Mouse (Mus musculus) testis, adult 2 months (tissue): ENCODE results near the gene Nodal. TPM values are rescaled to one million over a fixed set of nuclear protein-coding genes. Genes with fewer than 3 reads are reported as not detected.

Experiments
- H3K27ac ChIP-seq: fragments of 200-500 bp; 2 replicates; pipeline ENCODE4 v1.5.1; 2012; ENCODE audit warnings: low read depth, low read length; ENCODE audit not compliant: control insufficient read depth, insufficient read depth
- H3K27me3 ChIP-seq: fragments of 200-500 bp; 2 replicates; pipeline ENCODE4 v1.6.1; 2012; ENCODE audit warnings: mild to moderate bottlenecking, low read length, moderate library complexity; ENCODE audit not compliant: control insufficient read depth, insufficient read depth
- H3K36me3 ChIP-seq: fragments of 200-500 bp; 2 replicates; pipeline ENCODE4 v1.6.1; 2012; ENCODE audit warnings: mild to moderate bottlenecking, low read length; ENCODE audit not compliant: control insufficient read depth, insufficient read depth
- H3K4me1 ChIP-seq: fragments of 200-500 bp; 2 replicates; pipeline ENCODE4 v1.6.1; 2012; ENCODE audit warnings: low read length; ENCODE audit not compliant: control insufficient read depth, insufficient read depth
- H3K4me3 ChIP-seq: fragments of 200-500 bp; 2 replicates; pipeline ENCODE4 v1.5.1; 2012; ENCODE audit warnings: low read depth, mild to moderate bottlenecking, low read length, moderate library complexity, mixed read lengths; ENCODE audit not compliant: control insufficient read depth
- CTCF ChIP-seq: fragments of 200-500 bp; IDR thresholded peaks from 2 replicates; pipeline ENCODE4 v1.5.1; 2012; ENCODE audit warnings: low read depth, mild to moderate bottlenecking, inconsistent platforms, low read length, moderate library complexity; ENCODE audit not compliant: control insufficient read depth, insufficient read depth, insufficient replicate concordance
- POLR2A ChIP-seq: fragments of 200-500 bp; IDR thresholded peaks from 2 replicates; pipeline ENCODE4 v1.6.1; 2012; ENCODE audit warnings: low read depth, mild to moderate bottlenecking, inconsistent platforms, low read length, moderate library complexity; ENCODE audit not compliant: control insufficient read depth
- polyA plus RNA-seq: library from polyadenylated mRNA; depleted of rRNA; stranded (reverse); fragments of >200 nt; gene quantifications from 2 replicates; pipeline ENCODE4 v1.2.3, GENCODE M21; 2012

Gene Nodal
- polyA plus RNA-seq, 1 experiment: 0.06 TPM

- TF ChIP-seq CTCF (no peak), POLR2A (no peak)
- H3K27me3 ChIP-seq: no peaks in the 10 kb centered on the region
- no peak overlapping the region for H3K4me3 ChIP-seq
- peaks cover 6% of the 10 kb centered on the region for H3K4me1 ChIP-seq
- H3K36me3 ChIP-seq: no peaks in the 10 kb centered on the region; the same call in 1 of the 2 replicates
- H3K27ac ChIP-seq: no peak overlapping the region
These were observed 11.3 kb downstream of the Nodal start for GRCm38 (mm10) chr10:61429043-61429442.

DNA sequence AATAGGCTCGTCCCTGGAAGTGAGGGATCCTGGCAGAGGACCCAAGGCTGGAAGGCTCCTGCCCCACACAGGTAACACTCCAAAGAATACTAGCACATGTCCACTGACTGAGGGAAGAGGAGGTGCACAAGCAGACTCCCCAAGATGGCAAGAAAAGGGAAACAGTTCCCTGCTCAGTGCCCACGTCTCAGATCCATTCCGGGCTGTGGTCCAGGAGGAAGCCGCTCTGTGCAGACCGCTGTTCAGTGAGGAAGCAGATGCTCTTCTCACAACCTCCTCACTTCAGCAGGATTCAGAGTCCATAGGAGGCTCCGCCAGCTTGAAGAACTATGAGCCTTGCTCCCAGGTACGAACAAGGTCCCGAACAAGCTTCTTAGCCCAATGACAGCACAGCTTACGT is 13.6 kb downstream of the Nodal start:
- no peaks in the 10 kb centered on the region for H3K27me3 ChIP-seq
- no peak overlapping the region for H3K27ac ChIP-seq
- no peaks in the 10 kb centered on the region for H3K4me1 ChIP-seq
- no peak overlapping the region for H3K4me3 ChIP-seq
- no peaks in the 10 kb centered on the region; the same call in 1 of the 2 replicates for H3K36me3 ChIP-seq
- TF ChIP-seq POLR2A: no peak
- TF ChIP-seq CTCF: no peak

- TF ChIP-seq POLR2A (no peak), CTCF (no peak)
- no peaks in the 10 kb centered on the region for H3K4me1 ChIP-seq
- no peaks in the 10 kb centered on the region for H3K36me3 ChIP-seq
- H3K4me3 ChIP-seq: no peak overlapping the region
- no peak overlapping the region for H3K27ac ChIP-seq
- H3K27me3 ChIP-seq: no peaks in the 10 kb centered on the region
These were observed 22.5 kb downstream of the Nodal start for GRCm38 (mm10) chr10:61440202-61440800.

GRCm38 (mm10) chr10:61443456-61443855 is 25.7 kb downstream of the Nodal start:
- Histone ChIP-seq H3K36me3 (no peaks in the 10 kb centered on the region), H3K4me1 (no peaks in the 10 kb centered on the region), H3K27ac (no peak overlapping the region), H3K27me3 (no peaks in the 10 kb centered on the region), H3K4me3 (no peak overlapping the region)
- TF ChIP-seq POLR2A (no peak), CTCF (no peak)

DNA sequence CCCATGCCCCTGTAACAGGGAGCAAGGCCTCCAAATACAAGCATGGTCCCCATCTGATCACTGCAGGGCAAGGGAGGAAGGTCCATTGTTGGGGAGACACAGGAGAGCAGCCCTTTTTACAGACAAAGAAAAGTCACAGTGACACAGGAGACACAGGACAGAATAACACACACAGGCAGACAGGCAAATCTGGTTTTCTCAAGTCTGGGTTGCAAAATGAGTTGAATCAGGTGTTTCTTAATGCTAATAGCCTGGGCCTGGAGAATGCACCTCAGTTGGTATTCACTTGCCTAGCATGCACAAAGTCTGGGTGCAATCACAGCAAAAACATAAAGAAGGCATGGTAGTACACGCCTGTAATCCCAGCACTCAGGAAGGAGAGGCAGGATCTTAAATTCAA is 26.1 kb downstream of the Nodal start:
- no peaks in the 10 kb centered on the region for H3K36me3 ChIP-seq

DNA sequence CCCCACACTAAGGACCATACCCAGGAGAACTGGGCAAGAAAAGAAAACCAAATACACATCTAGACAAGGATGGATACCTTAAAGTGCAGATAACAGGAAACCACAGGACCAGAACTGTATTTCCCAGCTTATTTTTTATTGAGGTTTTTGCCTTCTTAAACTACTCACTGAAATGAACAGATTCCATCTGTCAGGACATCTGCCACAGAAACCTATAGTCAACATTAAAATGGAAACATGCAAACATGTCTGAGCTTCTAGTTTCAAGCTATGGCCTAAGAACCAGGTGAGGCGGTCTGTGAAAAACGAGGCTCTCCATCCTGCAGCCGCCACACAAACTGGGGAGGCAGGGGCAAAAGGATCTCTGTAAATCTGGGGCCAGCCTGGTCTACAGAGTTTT is 27.2 kb downstream of the Nodal start:
- no peaks in the 10 kb centered on the region for H3K27me3 ChIP-seq
- no peak overlapping the region for H3K27ac ChIP-seq
- no peak for TF ChIP-seq CTCF
- no peak for TF ChIP-seq POLR2A
- H3K4me1 ChIP-seq: no peaks in the 10 kb centered on the region
- no peaks in the 10 kb centered on the region for H3K36me3 ChIP-seq
- no peak overlapping the region for H3K4me3 ChIP-seq

More for the DNA sequence above, 26.1 kb downstream of the Nodal start:
- Histone ChIP-seq H3K4me1 (no peaks in the 10 kb centered on the region), H3K27ac (no peak overlapping the region), H3K27me3 (no peaks in the 10 kb centered on the region), H3K4me3 (no peak overlapping the region)
- TF ChIP-seq CTCF: no peak
- no peak for TF ChIP-seq POLR2A

GRCm38 (mm10) chr10:61447581-61448353 is 30.0 kb downstream of the Nodal start:
- Histone ChIP-seq H3K36me3 (no peaks in the 10 kb centered on the region), H3K27me3 (no peaks in the 10 kb centered on the region), H3K27ac (no peak overlapping the region), H3K4me3 (no peak overlapping the region), H3K4me1 (peaks cover 5% of the 10 kb centered on the region)
- TF ChIP-seq POLR2A: no peak
- TF ChIP-seq CTCF: no peak
